Mouse (Mus musculus) lung, embryonic 15.5 days (tissue): ENCODE results near the gene Bmi1. TPM values are rescaled to one million over a fixed set of nuclear protein-coding genes. Genes with fewer than 3 reads are reported as not detected.

ENCODE experiments used
- ATAC-seq: fragments of 200-750 bp; cut with Nextera tagmentation; 2 replicates; pipeline ENCODE4 v1.8.0; 2017; ENCODE audit warnings: moderate number of reproducible peaks, borderline replicate concordance; ENCODE audit not compliant: low FRiP score, low TSS enrichment; ENCODE audit errors: extremely low read depth
- H3K27ac ChIP-seq: fragments of 300-500 bp; sonication (generic); 2 replicates; pipeline ENCODE4 v1.5.1; 2015; ENCODE audit warnings: moderate library complexity, mild to moderate bottlenecking, inconsistent platforms
- H3K27me3 ChIP-seq: fragments of 300-500 bp; sonication (generic); 2 replicates; pipeline ENCODE4 v1.6.1; 2015; ENCODE audit warnings: inconsistent platforms
- H3K36me3 ChIP-seq: fragments of 300-500 bp; sonication (generic); 2 replicates; pipeline ENCODE4 v1.6.1; 2015; ENCODE audit warnings: inconsistent platforms
- H3K4me1 ChIP-seq: fragments of 300-500 bp; sonication (generic); 2 replicates; pipeline ENCODE4 v1.6.1; 2015; ENCODE audit warnings: inconsistent platforms
- H3K4me2 ChIP-seq: fragments of 300-500 bp; sonication (generic); 2 replicates; pipeline ENCODE4 v1.6.1; 2015; ENCODE audit warnings: inconsistent platforms, mild to moderate bottlenecking, moderate library complexity
- H3K4me3 ChIP-seq: fragments of 300-500 bp; sonication (generic); 2 replicates; pipeline ENCODE4 v1.5.1; 2015; ENCODE audit warnings: mild to moderate bottlenecking, inconsistent platforms
- H3K9ac ChIP-seq: fragments of 300-500 bp; sonication (generic); 2 replicates; pipeline ENCODE4 v1.6.1; 2015; ENCODE audit warnings: inconsistent platforms
- H3K9me3 ChIP-seq: fragments of 300-500 bp; sonication (generic); 2 replicates; pipeline ENCODE4 v1.6.1; 2016; ENCODE audit warnings: inconsistent platforms
- WGBS: fragments of 180-500 bp; shearing (Covaris S2); methylation state at CpG from one replicate; pipeline ENCODE4 v1.1.7; 2015; 5-methylcytosine and 5-hydroxymethylcytosine counted together
- polyA plus RNA-seq: library from polyadenylated mRNA; unstranded; fragments of >200 nt; fragmentation: Nextera tagmentation; extraction: Ambion mirVana; gene quantifications from 2 replicates; pipeline ENCODE4 v1.2.1, GENCODE M21; 2015

Gene Bmi1
- polyA plus RNA-seq, 1 experiment from 2014 or later: 24.3 TPM

DNA sequence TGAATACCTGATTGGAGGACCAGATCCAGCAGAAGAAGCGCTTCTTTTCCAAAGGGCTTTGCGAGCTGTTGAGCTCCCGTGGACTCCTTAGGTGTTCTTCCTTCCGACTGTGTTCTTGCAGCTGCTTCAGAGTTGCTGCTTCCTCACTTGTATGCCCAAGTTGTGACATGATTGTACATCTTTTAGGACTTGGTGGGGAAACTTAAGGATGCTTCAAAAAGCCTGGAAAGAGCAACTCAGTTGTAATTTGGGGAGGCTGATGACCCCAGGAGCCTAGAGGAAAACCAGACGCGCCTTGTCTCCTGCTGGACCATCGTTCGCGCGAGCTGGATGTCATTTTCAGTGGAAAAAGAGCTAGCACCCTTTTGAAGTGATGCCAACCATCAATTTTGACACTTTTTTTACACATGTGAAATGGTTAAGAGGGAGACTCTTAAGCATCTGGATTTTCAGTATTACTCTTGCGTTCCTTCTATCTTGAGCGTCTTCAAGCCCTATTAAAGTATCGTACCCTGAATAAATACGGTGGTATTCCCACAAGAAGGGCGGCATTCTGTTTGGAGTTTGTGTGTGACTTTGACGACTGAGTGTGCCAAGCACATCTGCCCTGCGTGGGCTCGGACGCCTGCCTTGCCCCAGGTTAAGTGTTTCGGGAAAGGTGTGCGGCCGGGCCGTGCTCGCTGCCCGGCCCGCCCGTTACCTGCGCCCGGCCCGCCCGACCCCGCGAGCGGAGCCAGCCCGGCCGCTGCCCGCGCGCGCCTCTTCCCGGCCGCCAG, 949 bp upstream of the Bmi1 start:
- Histone ChIP-seq H3K27me3 (peaks cover 23% of the 10 kb centered on the region), H3K4me2 (peak overlapping the region; percentile 88)
- WGBS: 13% methylated on average over 42 of the region's 42 CpGs

DNA sequence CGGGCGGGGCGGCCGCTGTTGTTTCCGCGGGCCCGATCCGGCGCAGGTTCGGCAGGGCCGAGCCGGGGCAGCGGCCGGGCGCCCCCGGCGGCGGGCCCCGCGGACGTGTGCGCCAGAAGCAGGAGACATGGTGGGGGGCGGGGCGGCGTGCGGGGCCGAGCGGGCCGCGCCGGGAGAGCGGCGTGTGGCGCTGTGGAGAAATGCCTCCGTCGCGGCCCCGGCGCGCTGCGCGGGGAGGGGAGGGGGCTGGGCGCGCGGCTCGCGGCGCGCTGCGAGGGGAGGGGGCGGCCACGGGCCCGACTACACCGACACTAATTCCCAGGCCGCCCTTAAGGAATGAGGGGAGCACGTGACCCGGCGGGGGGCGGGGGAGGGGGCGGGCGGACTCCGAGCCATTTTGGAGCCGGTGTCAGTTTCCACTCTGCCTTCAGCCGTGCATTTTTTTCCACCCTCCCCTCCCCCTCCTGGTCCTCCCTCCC, 322 bp upstream of the Bmi1 start:
- WGBS: under 1% methylated on average over 43 of the region's 64 CpGs
- ATAC-seq: peak; percentile 90
- Histone ChIP-seq H3K27ac (peak overlapping the region; percentile 93), H3K9ac (peak overlapping the region; percentile 90), H3K4me1 (peaks cover 23% of the 10 kb centered on the region), H3K27me3 (peaks cover 23% of the 10 kb centered on the region), H3K9me3 (no peaks in the 10 kb centered on the region), H3K4me2 (peak overlapping the region; percentile 88), H3K4me3 (peak overlapping the region; percentile 85), H3K36me3 (no peaks in the 10 kb centered on the region)

More for the DNA sequence above, 949 bp upstream of the Bmi1 start:
- no peaks in the 10 kb centered on the region for H3K36me3 ChIP-seq
- H3K27ac ChIP-seq: peak overlapping the region; percentile 93
- H3K9me3 ChIP-seq: no peaks in the 10 kb centered on the region
- H3K4me3 ChIP-seq: peak overlapping the region; percentile 85
- H3K9ac ChIP-seq: peak overlapping the region; percentile 68
- ATAC-seq: no peak
- peaks cover 17% of the 10 kb centered on the region for H3K4me1 ChIP-seq

DNA sequence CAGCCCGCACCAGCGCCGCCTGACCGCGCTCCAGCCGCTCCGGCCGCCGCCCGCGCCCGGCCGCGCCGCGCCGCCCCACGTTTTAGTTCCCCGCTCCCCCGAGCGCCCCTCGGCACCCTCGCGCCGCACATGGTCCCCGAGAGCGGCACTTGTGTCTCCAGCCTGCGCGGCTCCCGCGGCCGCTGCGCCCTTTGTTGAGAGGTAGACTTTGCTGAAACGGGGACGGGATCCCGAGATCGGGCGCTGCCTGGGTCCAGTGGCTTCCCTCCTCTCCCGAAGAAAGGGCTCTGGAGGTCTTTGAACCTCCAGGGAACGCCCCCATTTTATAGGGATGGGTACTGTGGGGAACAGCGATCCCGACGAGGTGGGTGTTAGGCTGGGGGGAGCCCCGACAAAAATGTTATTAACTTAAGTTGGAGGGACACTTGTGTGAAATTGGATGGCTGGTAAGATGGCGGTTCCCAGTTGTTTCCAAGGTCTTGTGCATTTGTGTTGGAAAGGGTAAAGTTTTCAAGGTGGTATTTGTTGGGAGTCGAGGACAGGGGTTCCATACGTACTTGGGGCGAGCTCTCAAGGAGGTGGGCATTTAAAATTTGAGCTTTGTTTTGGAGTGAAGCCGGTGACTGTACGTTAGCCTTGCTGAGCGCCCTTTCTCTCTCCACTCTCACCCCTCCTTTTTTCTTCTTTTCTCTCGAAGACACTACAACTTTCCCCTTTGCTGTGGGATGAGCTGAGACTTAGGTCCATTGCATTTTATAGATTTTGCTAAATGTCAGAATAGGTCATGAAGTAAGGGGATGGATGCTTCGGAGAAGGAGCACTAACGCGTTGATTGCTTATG, 1.0 kb downstream of the Bmi1 start:
- H3K4me2 ChIP-seq: peak overlapping the region; percentile 88
- H3K36me3 ChIP-seq: 0 out of 2 replicates have a peak, but pooled peaks cover 2% of the 10 kb centered on the region
- H3K9me3 ChIP-seq: no peaks in the 10 kb centered on the region
- peak overlapping the region; percentile 90 for H3K9ac ChIP-seq
- 0 out of 2 replicates have a peak, but pooled peaks have one; percentile 1 for ATAC-seq
- H3K27ac ChIP-seq: 0 out of 2 replicates have a peak overlapping the region, but pooled peaks have one; percentile 93
- under 1% methylated on average over 55 of the region's 55 CpGs for WGBS
- peaks cover 23% of the 10 kb centered on the region for H3K4me1 ChIP-seq
- peaks cover 23% of the 10 kb centered on the region for H3K27me3 ChIP-seq
- peak overlapping the region; percentile 85 for H3K4me3 ChIP-seq

DNA sequence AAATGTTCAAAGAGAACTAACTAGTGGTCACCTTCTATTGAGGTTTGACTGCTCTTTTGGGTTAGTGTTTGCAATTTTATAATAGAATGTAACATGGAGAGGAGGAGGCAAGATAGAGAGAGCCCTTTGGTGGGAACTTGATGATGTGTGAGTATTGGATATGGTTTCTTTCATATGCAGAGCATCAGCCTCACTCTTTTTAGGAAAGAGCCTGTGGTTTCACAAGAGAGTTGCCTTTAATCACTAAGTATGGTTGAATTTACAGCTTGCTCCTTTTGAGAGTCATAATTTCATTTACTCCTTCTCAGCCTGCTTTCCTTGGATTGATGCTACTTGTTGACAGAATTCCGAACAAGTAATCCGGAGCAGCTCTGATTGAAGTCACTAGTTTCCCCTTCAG, 2.9 kb downstream of the Bmi1 start:
- Histone ChIP-seq H3K9me3 (no peaks in the 10 kb centered on the region), H3K27ac (no peak overlapping the region), H3K36me3 (peaks cover 10% of the 10 kb centered on the region), H3K27me3 (peaks cover 23% of the 10 kb centered on the region), H3K4me3 (no peak overlapping the region), H3K9ac (no peak overlapping the region), H3K4me2 (no peak overlapping the region), H3K4me1 (peaks cover 23% of the 10 kb centered on the region)
- ATAC-seq: no peak
- WGBS: 75% methylated on average over 2 of the region's 2 CpGs

DNA sequence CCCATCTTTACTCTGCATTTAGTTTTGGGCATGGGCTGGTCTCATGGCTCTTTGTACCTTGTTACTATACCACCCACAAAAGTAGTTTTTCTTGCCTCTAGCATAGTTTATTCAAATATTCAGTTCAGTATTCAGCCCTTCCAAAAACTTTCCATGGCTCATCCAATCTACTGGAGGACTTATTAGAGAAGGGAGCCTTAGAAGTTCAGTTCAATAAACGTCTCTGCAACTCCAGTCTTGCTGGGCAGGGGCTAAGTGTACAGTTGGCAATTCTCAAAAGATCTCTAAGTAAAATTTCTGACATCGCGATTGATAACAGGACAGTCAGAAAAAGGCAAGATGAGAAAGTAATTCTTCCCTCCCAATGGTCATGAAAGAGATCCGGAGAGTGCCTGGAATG, 3.7 kb downstream of the Bmi1 start:
- Histone ChIP-seq H3K27ac (no peak overlapping the region), H3K9me3 (no peaks in the 10 kb centered on the region), H3K4me1 (peaks cover 23% of the 10 kb centered on the region), H3K4me3 (peak overlapping the region; percentile 43), H3K4me2 (peak overlapping the region; percentile 82), H3K36me3 (peaks cover 10% of the 10 kb centered on the region), H3K27me3 (peaks cover 23% of the 10 kb centered on the region), H3K9ac (peak overlapping the region; percentile 24)
- ATAC-seq: no peak
- WGBS: 1% methylated on average over 4 of the region's 4 CpGs

DNA sequence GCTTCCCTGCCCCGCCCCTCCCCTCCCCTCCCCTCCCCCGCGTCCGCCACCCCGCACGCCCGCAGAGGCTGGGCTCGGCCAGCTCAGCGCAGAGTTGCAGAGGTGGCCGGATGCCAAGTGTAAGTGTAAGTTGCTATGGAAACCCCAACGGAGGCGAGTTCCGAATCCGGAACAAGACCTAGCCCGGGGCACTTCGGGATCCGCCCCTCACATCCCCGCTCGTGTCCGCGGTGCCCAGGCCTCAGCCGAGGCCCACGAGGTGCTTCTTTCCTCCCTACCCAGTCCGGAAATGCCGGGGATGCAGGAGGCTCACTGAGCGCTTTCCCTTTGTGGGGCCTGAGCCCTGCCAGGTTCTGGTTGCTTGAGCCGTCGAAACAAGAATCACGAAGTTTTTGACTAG, 4.1 kb downstream of the Bmi1 start:
- Histone ChIP-seq H3K27ac (no peak overlapping the region), H3K4me1 (peaks cover 18% of the 10 kb centered on the region), H3K36me3 (peaks cover 10% of the 10 kb centered on the region), H3K4me3 (peak overlapping the region; percentile 43), H3K4me2 (peak overlapping the region; percentile 82), H3K27me3 (peaks cover 23% of the 10 kb centered on the region), H3K9me3 (no peaks in the 10 kb centered on the region), H3K9ac (peak overlapping the region; percentile 24)
- WGBS: 2% methylated on average over 21 of the region's 29 CpGs
- 0 out of 2 replicates have a peak, but pooled peaks have one; percentile 21 for ATAC-seq

DNA sequence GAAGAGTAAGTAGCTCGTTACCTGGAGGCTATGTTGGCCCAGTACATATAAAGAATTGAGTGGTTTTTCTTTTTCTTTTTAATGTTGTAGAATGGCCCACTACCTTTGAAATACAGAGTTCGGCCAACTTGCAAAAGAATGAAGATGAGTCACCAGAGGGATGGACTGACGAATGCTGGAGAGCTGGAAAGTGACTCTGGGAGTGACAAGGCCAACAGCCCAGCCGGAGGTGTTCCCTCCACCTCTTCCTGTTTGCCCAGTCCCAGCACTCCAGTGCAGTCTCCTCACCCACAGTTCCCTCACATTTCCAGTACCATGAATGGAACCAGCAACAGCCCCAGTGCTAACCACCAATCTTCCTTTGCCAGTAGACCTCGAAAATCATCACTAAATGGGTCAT, 7.2 kb downstream of the Bmi1 start:
- ATAC-seq: no peak
- H3K36me3 ChIP-seq: peaks cover 10% of the 10 kb centered on the region
- peaks cover 41% of the 10 kb centered on the region for H3K27me3 ChIP-seq
- 78% methylated on average over 5 of the region's 5 CpGs for WGBS
- H3K27ac ChIP-seq: no peak overlapping the region
- peaks cover 21% of the 10 kb centered on the region for H3K4me1 ChIP-seq
- no peaks in the 10 kb centered on the region for H3K9me3 ChIP-seq
- no peak overlapping the region for H3K4me3 ChIP-seq
- no peak overlapping the region for H3K4me2 ChIP-seq
- H3K9ac ChIP-seq: no peak overlapping the region

DNA sequence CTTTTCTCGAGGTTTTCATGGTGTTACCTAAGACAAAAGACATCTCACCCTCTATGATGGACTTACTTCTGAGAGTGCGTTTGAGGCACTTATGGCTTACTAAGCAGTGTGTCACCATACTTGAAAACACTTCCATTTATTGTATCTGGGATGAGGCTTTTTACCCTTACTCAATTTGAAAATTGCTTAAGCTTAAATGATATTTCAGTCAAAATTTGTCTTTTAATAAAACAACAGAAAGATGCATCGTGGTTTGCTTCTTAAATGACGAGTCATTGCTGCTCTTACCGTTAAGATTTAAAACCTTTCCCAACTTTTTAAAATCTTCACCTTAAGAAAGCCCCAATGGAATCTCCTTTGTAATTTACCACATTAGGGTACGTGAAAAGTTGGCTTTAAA, 9.6 kb downstream of the Bmi1 start:
- H3K9me3 ChIP-seq: no peaks in the 10 kb centered on the region
- H3K27me3 ChIP-seq: peaks cover 50% of the 10 kb centered on the region
- H3K4me3 ChIP-seq: no peak overlapping the region
- no peak for ATAC-seq
- H3K4me2 ChIP-seq: no peak overlapping the region
- peaks cover 10% of the 10 kb centered on the region for H3K36me3 ChIP-seq
- peaks cover 23% of the 10 kb centered on the region for H3K4me1 ChIP-seq
- H3K27ac ChIP-seq: no peak overlapping the region
- no peak overlapping the region for H3K9ac ChIP-seq
- WGBS: 65% methylated on average over 6 of the region's 6 CpGs

DNA sequence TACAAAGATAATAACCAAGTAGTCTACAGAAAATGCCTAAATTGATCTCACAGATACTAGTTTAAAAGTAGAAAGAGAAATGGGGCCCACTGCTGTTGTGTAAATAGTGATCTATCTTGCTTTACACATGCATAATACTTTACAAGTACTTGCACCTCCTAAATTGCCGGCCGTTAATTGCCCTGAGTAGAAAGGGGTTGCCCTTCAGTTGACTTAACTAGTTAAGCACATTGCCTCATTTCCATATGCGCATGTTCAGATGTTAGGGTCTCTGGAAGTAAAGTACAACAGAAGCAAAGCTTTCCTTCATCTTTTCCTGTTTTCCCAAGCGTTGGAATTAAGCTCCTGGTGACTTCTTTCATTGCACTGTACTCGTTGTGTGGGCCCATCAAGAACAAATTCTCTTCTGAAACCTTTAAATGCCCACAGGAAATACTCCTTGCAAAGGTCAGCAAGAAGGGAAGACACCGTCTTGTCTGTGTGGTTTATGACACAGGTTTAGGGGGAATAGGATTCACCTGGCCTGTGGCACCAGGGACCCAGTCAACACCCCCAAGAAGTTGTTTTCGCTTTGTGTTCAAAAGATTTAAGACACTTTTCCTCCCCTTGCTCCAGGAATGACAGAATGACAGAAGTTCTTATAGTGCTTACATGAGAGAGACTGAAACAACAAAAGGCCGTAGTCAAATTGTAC, 10.2 kb downstream of the Bmi1 start:
- no peak for ATAC-seq
- peaks cover 10% of the 10 kb centered on the region for H3K36me3 ChIP-seq
- H3K27me3 ChIP-seq: peaks cover 52% of the 10 kb centered on the region
- no peak overlapping the region for H3K4me2 ChIP-seq
- no peak overlapping the region for H3K9ac ChIP-seq
- no peaks in the 10 kb centered on the region for H3K9me3 ChIP-seq
- 55% methylated on average over 8 of the region's 8 CpGs for WGBS
- no peak overlapping the region for H3K27ac ChIP-seq
- H3K4me1 ChIP-seq: peaks cover 22% of the 10 kb centered on the region
- no peak overlapping the region for H3K4me3 ChIP-seq

DNA sequence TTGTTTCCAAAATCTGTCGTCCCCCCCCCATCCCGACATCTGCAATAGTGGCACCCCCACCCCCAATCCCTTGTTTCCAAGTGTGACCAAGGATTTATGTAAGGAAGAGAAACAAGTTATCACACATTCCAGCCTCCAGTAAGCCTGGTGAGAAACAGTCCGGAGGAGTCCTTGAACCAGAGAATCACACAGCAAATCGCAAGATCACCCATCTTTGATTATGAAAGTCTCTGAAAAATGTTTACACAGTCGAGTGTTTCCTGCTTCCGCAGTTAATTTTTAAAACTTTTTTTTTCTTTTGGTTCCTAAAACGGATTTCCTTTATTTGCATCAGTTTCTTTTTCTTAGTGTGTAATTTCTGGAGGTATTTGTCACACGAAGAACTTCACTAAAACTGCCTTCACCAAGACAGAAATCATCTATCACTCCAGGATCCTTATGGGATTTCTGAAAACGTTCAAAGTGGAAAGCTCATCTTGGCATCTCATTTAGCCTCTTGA, 10.9 kb downstream of the Bmi1 start:
- no peak overlapping the region for H3K4me3 ChIP-seq
- H3K27me3 ChIP-seq: peaks cover 60% of the 10 kb centered on the region
- peaks cover 22% of the 10 kb centered on the region for H3K4me1 ChIP-seq
- H3K9ac ChIP-seq: no peak overlapping the region
- no peak overlapping the region for H3K27ac ChIP-seq
- no peaks in the 10 kb centered on the region for H3K9me3 ChIP-seq
- 7% methylated on average over 9 of the region's 9 CpGs for whole genome bisulfite sequencing
- H3K4me2 ChIP-seq: no peak overlapping the region
- no peak for ATAC-seq
- H3K36me3 ChIP-seq: peaks cover 7% of the 10 kb centered on the region

DNA sequence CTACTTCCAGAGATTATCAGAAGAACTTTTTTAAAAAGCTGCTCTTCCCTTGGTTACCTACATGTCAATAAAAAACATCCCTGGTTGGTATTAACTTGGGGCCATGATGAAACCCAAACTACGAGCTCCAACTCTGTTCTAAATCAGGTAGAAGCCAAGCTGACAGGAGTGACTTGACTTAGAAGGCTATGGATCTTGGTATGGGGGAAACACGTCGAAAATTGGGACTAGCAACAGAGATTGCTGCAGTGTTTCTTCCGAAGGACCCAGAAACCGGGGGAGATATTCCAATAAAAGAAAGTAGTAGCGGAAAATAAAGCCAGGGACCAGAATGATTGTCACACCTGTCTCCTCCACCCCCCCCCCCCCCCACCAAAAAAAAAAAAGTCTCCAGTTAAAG, 11.5 kb downstream of the Bmi1 start:
- WGBS: 7% methylated on average over 6 of the region's 6 CpGs
- peaks cover 7% of the 10 kb centered on the region for H3K36me3 ChIP-seq
- no peak overlapping the region for H3K9ac ChIP-seq
- peaks cover 22% of the 10 kb centered on the region for H3K4me1 ChIP-seq
- ATAC-seq: no peak
- peak overlapping the region; percentile 92 for H3K4me2 ChIP-seq
- H3K9me3 ChIP-seq: no peaks in the 10 kb centered on the region
- peaks cover 64% of the 10 kb centered on the region for H3K27me3 ChIP-seq
- H3K4me3 ChIP-seq: peak overlapping the region; percentile 51
- H3K27ac ChIP-seq: no peak overlapping the region
